Mouse (Mus musculus): ENCODE results near the gene Kdm1b.

DNA sequence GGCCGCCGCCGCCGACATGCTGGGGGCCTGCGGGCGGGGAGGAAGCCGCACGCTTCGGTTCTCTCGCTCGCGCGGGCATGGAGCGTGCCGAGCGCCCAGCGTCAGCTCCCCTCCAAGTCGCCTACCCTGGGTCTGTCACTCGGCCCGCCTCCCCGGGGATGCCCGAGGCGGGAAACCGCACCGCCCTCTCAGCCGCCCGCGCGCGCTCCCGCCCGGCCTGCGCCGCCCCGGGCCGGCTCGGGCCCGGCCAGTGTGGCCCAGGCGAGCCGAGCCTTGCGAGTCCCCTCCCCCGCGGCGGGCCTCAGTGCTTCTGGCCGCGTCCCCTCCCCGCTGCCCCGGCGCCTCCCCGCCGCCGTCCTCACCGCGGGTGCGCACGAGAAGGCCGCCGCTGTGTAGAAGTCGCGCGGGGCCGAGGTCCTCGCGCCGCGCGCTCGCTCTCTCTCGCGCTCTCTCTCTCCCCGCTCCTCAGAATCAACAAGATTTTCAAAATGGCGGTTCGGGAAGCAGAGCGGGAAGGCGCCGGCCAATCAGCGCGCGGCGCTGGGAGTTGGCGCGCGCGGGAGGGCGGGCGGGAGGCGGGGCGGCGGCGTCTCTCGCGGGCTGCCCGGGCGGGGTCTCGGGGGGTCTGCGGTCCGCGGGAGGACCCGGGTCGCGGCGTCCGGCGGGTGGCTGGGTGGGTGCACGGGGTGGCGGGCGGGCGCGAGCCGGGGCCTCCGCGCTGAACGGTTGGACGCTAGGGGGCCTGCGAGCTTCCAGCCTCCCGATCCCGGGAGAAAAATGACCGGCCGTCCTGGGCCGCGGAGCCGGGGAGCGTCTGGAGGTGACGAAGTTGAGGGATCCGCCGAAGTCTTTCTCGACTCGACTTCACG lies 62.6 kb downstream of the Kdm1b start, which contains the start of gene Dek:
- peak; percentile 34 for TF ChIP-seq CTCF (IDR thresholded peaks at IDR 0.05; ENCODE audit: low read depth)
- no peak for TF ChIP-seq EP300 (IDR thresholded peaks at IDR 0.05; ENCODE audit: low read depth)

Data from heart, postnatal 0 days (tissue).